Mouse (Mus musculus): ENCODE measurements at regions not wholly inside any gene's neighbourhood (a gene's known extent, or its start where the extent isn't known, plus 50 kb on each side); places are given as distances from the start of the nearest gene placed in this dataset.

DNA sequence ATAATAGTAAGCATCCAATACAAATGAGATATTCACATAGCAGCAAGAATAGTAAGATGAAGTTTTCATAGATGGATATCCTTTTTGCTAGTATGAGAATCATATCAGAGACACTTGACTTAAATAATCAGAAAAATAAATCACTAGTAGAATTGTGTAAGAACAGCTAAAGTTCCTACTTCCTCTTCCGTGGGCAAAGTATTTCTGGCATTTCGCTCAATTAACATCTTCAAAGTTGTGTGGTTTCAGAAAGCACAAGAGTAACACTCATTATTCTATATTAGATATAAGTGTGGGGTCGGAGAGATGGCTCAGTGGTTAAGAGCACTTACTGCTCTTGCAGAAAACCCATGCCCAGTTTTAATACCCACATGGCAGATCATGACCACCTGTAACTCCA lies 197.4 kb downstream of the Phlda1 start:
- DNase-seq (ENCODE audit: low read depth, low spot score) (no peak), ATAC-seq (no peak)
- TF ChIP-seq CTCF (IDR thresholded peaks at IDR 0.05) = no peak
- ChIA-PET POLR2A (no interaction called here), CTCF (no interaction called here)
- in situ Hi-C loops (cut with MboI; ENCODE audit: low pct_unique_long_range_greater_than_20kb) = no loop called here
- H3K27me3 ChIP-seq = no peaks in the 10 kb centered on the region

DNA sequence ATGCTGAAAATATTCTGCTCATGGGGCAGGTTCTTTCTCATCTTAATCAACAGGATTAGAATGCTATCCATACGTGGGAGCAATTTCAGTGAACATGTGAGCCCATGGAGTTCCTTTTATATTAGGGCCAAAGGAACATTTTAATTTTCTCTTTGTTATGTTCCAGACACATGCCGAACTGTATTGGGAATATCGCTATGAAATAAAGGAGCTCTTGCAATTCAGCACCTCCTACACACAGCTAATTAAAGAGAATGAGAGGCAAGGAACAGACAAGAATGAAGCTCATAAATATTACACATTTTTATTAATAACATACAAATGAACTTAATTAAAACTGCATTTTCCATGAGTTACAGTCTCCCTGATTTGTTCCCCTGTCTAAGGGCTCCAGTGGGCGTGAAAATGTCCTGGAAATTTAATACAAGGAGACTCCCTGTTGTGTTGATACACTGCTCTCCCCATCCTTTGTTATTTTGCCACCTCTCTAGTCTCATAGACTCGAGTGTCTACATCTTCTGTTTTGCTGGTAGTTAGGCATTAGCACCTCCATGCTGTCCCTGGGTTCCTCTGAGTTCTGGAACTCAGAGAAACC lies 205.5 kb downstream of the Phlda1 start:
- DNase-seq (ENCODE audit: low read depth, low spot score) = no peak
- no peaks in the 10 kb centered on the region for H3K27me3 ChIP-seq
- in situ Hi-C loops (cut with MboI; ENCODE audit: low pct_unique_long_range_greater_than_20kb) = no loop called here
- ChIA-PET POLR2A (no interaction called here), CTCF (interaction anchor here (0.9 kb wide), 1 partner anchor 14 kb away, joined by 3 read pairs; no protein-coding TSS in a partner anchor)
- TF ChIP-seq CTCF (IDR thresholded peaks at IDR 0.05) = no peak
- ATAC-seq = no peak

DNA sequence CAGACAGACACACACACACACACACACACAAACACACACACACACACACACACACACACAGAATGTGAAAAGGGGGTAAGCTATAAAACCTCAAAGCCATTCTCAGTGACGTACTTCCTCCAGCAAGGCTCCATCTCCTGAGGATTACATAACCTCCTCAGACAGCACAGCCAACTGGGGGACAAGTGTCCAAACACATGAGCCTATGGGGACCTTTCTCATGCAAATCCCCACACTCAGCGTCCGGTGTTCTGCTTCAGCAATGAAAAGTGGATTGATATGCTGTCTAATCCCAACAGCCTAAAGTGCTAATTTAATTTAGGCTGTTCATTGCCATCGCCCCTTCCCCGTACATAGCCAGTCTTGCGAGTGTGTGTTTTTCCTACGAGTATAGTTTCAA lies 206.9 kb downstream of the Phlda1 start:
- POLR2A ChIA-PET = no interaction called here
- ATAC-seq = no peak
- DNase-seq (ENCODE audit: low read depth, low spot score) = no peak
- no peak for TF ChIP-seq CTCF (IDR thresholded peaks at IDR 0.05)
- in situ Hi-C loops (cut with MboI; ENCODE audit: low pct_unique_long_range_greater_than_20kb) = no loop called here
- H3K27me3 ChIP-seq = no peaks in the 10 kb centered on the region
- CTCF ChIA-PET = interaction anchor here (0.9 kb wide), 1 partner anchor 15 kb away, joined by 3 read pairs; no protein-coding TSS in a partner anchor

DNA sequence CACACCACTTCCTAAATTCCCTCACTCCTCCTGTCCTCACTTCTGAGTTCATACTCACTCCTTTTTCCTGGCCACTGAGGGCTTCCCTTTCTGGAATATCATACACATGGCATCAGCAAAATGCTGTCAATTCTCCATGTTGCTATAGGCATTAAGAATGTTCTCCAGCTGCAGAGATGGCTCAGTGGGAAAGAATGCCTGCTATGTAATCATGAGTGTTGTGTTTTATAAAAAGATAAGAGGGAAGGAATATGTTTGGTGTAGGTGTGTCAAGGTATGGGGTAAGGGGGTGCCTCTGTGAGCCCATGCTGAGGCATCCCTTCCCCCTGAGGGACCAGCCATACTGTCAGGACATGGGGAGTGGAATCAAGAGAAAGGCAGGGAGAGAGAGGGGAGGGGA lies 207.6 kb downstream of the Phlda1 start:
- ChIA-PET CTCF (no interaction called here), POLR2A (interaction anchor here (0.6 kb wide), 1 partner anchor 13 kb away, joined by 4 read pairs; no protein-coding TSS in a partner anchor)
- ATAC-seq = no peak

DNA sequence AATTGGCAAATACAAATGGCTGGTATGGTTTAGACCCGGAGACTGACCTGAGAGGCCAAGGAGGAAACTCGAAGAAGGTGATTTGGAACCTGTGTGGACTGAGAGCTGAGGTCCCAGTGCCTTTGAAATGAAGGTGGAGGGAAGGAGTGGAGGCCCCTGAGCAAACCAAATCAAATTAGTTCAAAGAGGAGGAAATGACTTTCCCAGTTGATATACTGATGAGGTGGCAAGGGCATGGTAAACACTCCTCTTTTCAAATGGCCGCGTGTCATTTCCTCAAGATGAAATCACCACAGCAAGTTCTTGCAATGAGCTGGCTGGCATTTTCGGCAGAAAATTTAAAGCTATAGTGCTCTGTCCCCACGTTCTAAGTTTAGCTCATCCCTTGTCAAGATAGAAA lies 209.1 kb downstream of the Phlda1 start:
- DNase-seq (ENCODE audit: low read depth, low spot score) (no peak), ATAC-seq (no peak)
- ChIA-PET POLR2A (no interaction called here), CTCF (interaction anchor here (1.1 to 1.3 kb wide), 2 partner anchors 8 to 10 kb away, joined by 3 read pairs; no protein-coding TSS in a partner anchor)
- H3K27me3 ChIP-seq = no peaks in the 10 kb centered on the region
- no peak for TF ChIP-seq CTCF (IDR thresholded peaks at IDR 0.05)
- in situ Hi-C loops (cut with MboI; ENCODE audit: low pct_unique_long_range_greater_than_20kb) = no loop called here

More for the DNA sequence above, 207.6 kb downstream of the Phlda1 start:
- no peak for DNase-seq (ENCODE audit: low read depth, low spot score)
- in situ Hi-C loops (cut with MboI; ENCODE audit: low pct_unique_long_range_greater_than_20kb) = no loop called here
- H3K27me3 ChIP-seq = no peaks in the 10 kb centered on the region
- TF ChIP-seq CTCF (IDR thresholded peaks at IDR 0.05) = no peak

DNA sequence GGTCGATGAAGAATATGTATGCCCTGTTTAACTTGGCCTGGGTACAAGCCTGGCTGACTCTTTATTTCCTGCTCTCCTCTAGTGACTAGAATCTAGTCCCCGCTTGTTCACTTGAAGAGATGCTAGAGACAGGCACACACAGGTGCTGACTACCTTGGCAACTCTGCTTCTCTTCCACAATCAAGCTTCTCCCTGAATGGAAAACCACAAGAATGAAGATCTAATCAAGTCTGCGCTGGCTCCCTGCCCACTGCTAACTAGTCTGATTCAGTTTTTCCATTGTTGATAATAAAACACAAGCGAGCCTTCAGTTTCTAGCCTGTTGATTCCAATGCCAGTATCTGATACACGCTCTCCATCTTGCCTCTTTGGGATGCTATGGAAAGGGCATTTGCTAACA lies 213.5 kb downstream of the Phlda1 start:
- POLR2A ChIA-PET = no interaction called here
- TF ChIP-seq CTCF (IDR thresholded peaks at IDR 0.05) = no peak

DNA sequence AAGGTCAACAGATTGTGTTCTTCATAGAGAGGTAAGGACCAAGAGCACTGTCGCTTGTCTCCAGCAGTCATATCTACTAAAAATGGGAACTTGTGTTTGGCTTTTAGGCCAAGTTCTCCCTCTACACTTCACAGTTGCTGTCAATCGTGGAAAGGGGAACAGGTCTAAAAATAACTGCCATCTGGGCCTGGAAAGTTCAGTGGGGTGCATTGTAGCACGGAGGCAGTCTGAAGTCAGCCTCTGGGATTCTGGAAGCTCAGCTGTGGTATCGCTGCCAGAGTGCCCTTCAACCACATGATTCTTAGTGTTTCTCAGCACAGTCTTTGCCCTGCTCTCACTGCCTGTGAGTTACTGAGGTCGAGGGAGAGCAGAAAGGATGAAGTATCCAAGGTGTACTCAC lies 215.0 kb downstream of the Phlda1 start:
- TF ChIP-seq CTCF (IDR thresholded peaks at IDR 0.05) = no peak
- H3K27me3 ChIP-seq = no peaks in the 10 kb centered on the region
- DNase-seq (ENCODE audit: low read depth, low spot score) = no peak
- no peak for ATAC-seq
- ChIA-PET CTCF (interaction anchor here (1.4 kb wide), 2 partner anchors 15 to 31 kb away, joined by 3 read pairs; no protein-coding TSS in a partner anchor), POLR2A (no interaction called here)
- in situ Hi-C loops (cut with MboI; ENCODE audit: low pct_unique_long_range_greater_than_20kb) = no loop called here

More for the DNA sequence above, 213.5 kb downstream of the Phlda1 start:
- in situ Hi-C loops (cut with MboI; ENCODE audit: low pct_unique_long_range_greater_than_20kb) = no loop called here
- ATAC-seq = no peak
- DNase-seq (ENCODE audit: low read depth, low spot score) = no peak
- CTCF ChIA-PET = interaction anchor here (0.8 to 1.4 kb wide), 2 partner anchors 10 to 86 kb away, joined by 3 to 5 read pairs; no protein-coding TSS in a partner anchor
- no peaks in the 10 kb centered on the region for H3K27me3 ChIP-seq

DNA sequence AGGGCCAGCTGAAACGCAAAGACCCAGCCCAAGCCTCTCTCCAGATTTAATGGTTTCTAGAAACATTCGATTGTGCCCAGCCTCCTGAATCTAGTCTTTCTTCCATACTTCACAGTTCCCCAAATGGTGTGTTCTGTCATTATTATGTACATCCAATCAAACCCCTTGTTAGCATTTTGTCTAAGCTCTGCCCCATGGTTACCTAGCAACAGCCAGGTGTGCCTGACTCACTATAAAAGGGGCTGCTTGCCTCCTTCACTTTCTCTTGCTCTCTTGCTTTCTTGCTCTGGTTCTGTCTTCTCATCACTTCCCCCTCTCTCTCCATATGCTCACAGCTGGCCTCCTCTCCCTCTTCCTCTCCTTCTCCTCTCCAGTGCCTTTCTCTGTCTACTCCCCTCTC lies 217.8 kb downstream of the Phlda1 start:
- DNase-seq (ENCODE audit: low read depth, low spot score) = no peak
- no peak for TF ChIP-seq CTCF (IDR thresholded peaks at IDR 0.05)
- no peak for ATAC-seq
- CTCF ChIA-PET = interaction anchor here (1.3 kb wide), 1 partner anchor 9 kb away, joined by 3 read pairs; no protein-coding TSS in a partner anchor
- no peaks in the 10 kb centered on the region for H3K27me3 ChIP-seq
- POLR2A ChIA-PET = interaction anchor here (0.6 kb wide), 1 partner anchor 15 kb away, joined by 4 read pairs; no protein-coding TSS in a partner anchor
- in situ Hi-C loops (cut with MboI; ENCODE audit: low pct_unique_long_range_greater_than_20kb) = no loop called here

DNA sequence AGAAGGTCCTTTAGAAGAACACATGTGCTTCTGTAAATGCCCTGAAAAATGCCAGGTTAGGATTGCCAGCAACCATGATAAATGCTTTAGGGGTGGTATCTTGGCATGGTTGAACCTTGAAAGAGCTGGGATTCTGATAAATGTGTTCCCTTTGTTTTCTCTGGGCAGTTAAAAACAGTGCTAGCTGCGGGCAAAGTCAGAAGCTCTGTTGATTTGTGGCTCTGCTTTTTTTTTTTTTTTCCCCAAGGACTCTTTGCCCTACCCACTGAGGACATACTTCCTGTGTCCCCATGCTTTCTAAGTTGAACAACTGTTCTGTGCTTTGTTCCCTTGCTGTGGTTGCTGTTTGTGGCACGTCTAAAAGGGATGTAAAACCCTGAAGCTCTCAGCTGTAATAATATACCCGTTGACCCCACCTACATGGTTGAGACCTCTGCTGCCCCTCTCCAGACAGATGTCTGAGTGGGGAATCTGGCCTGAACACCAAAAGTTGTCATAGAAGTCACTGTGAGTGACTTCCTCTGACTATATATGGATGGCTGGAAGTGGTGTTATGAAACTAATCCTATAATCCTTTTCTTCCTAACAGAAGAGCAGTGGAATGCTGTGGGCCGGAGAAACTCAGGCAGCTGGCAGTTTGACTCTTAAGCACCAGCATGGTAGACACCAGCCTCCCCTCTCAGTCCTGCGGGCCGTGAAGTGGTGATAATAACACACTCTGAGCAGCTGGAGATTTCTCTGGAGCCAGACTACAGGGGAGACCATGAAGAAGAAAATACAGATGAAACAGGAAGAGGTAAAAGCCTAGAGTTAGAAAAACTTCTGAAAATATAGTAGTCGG lies 218.7 kb downstream of the Phlda1 start:
- no peaks in the 10 kb centered on the region for H3K27me3 ChIP-seq
- no peak for TF ChIP-seq CTCF (IDR thresholded peaks at IDR 0.05)
- ChIA-PET CTCF (interaction anchor here (0.8 to 1.3 kb wide), 3 partner anchors 10 to 200 kb away, joined by 3 to 4 read pairs (median 3); no protein-coding TSS in a partner anchor), POLR2A (interaction anchor here (0.5 to 0.6 kb wide), 2 partner anchors 16 to 219 kb away, joined by 4 read pairs; no protein-coding TSS in a partner anchor)
- DNase-seq (ENCODE audit: low read depth, low spot score) (no peak), ATAC-seq (peak; percentile 92)
- in situ Hi-C loops (cut with MboI; ENCODE audit: low pct_unique_long_range_greater_than_20kb) = no loop called here

DNA sequence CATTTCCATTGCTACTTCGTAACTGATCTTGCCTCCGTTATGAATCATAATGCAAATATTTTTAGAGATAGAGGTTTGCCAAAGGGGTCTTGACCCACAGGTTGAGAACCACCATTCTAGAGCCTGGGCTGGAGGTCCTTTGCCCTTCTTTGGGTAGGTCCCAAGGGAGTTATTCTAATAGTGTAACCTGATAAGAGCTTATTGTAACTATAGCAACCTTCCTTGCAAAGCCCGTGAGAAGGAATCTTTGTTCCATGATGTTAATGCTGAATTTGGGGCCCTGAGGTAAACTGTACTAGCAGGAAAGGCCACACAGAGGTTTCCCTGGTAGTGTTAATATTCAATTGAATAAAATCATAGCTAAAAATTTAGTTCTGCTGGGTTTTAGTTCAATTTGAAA lies 229.9 kb downstream of the Phlda1 start:
- in situ Hi-C loops (cut with MboI; ENCODE audit: low pct_unique_long_range_greater_than_20kb) = no loop called here
- POLR2A ChIA-PET = no interaction called here
- CTCF ChIA-PET = interaction anchor here (1.0 kb wide), 1 partner anchor 10 kb away, joined by 3 read pairs; no protein-coding TSS in a partner anchor
- H3K27me3 ChIP-seq = no peaks in the 10 kb centered on the region
- TF ChIP-seq CTCF (IDR thresholded peaks at IDR 0.05) = no peak
- ATAC-seq = no peak
- no peak for DNase-seq (ENCODE audit: low read depth, low spot score)
